Mouse (Mus musculus) liver, embryonic 14.5 days (tissue): Measurements from ENCODE around the gene Sec16a. TPM values are rescaled to one million over a fixed set of nuclear protein-coding genes. Genes with fewer than 3 reads are reported as not detected.
A peak's percentile ranks its signal among the peaks of the same experiment; 100 is the strongest.

Experiments used
- ATAC-seq: fragments of 200-750 bp; cut with Nextera tagmentation; 2 replicates; pipeline ENCODE4 v1.8.0; 2017; ENCODE audit warnings: moderate number of reproducible peaks, mild to moderate bottlenecking, moderate library complexity; ENCODE audit not compliant: insufficient read depth
- DNase-seq, 3 experiments: peaks; one replicate each; pipeline ENCODE4 v3.0.0-alpha.2; 2012 to 2013; ENCODE audit warnings: low read depth in 3 of 3, low spot score in 3 of 3
- H3K27ac ChIP-seq: fragments of 300-500 bp; sonication (generic); 2 replicates; pipeline ENCODE4 v1.5.1; 2014; ENCODE audit warnings: moderate library complexity, mild to moderate bottlenecking, control low read depth, inconsistent platforms
- H3K27me3 ChIP-seq: fragments of 300-500 bp; sonication (generic); 2 replicates; pipeline ENCODE4 v1.6.1; 2014; ENCODE audit warnings: mild to moderate bottlenecking, low read length, moderate library complexity; ENCODE audit not compliant: control insufficient read depth, insufficient read depth
- H3K36me3 ChIP-seq: fragments of 300-500 bp; sonication (generic); replicated peaks from 2 replicates; pipeline ENCODE4 v1.6.1; 2014; ENCODE audit warnings: low read depth; ENCODE audit not compliant: control insufficient read depth, insufficient read depth
- H3K4me1 ChIP-seq, 2 experiments: fragments of 200-500 bp in 1 of 2; fragments of 300-500 bp in 1 of 2; sonication (generic) in 1 of 2; replicated peaks; 2 replicates each; pipeline ENCODE4 v1.6.1; 2012 to 2014; ENCODE audit warnings: antibody characterized with exemption in 1 of 2, inconsistent platforms in 1 of 2, low read length in 1 of 2; ENCODE audit not compliant: control insufficient read depth in 2 of 2, insufficient read depth in 2 of 2
- H3K4me2 ChIP-seq: fragments of 300-500 bp; sonication (generic); 2 replicates; pipeline ENCODE4 v1.6.1; 2014; ENCODE audit warnings: low read depth, mild to moderate bottlenecking, control low read depth, moderate library complexity
- H3K4me3 ChIP-seq, 2 experiments: fragments of 200-500 bp in 1 of 2; fragments of 300-500 bp in 1 of 2; sonication (generic) in 1 of 2; 2 replicates each; pipeline ENCODE4 v1.5.1; 2012 to 2014; ENCODE audit warnings: low read depth in 2 of 2, low read length in 2 of 2, mild to moderate bottlenecking in 2 of 2, control low read depth in 1 of 2, inconsistent platforms in 1 of 2, moderate library complexity in 1 of 2; ENCODE audit not compliant: insufficient read depth in 1 of 2
- H3K9ac ChIP-seq: fragments of 300-500 bp; sonication (generic); replicated peaks from 2 replicates; pipeline ENCODE4 v1.6.1; 2014; ENCODE audit warnings: mild to moderate bottlenecking, control low read depth, moderate library complexity
- H3K9me3 ChIP-seq: fragments of 300-500 bp; sonication (generic); 2 replicates; pipeline ENCODE4 v1.6.1; 2016; ENCODE audit warnings: low read length, mixed read lengths; ENCODE audit not compliant: control insufficient read depth
- CTCF ChIP-seq: IDR thresholded peaks from 2 replicates; pipeline ENCODE4 v1.5.1; 2016; ENCODE audit warnings: antibody characterized with exemption, low read depth, control low read depth
- EP300 ChIP-seq: IDR thresholded peaks from 2 replicates; pipeline ENCODE4 v1.6.1; 2016; ENCODE audit warnings: antibody characterized with exemption, low read depth
- WGBS: fragments of 180-500 bp; shearing (Covaris S2); extraction: QIAGEN DNeasy Blood & Tissue Kit; methylation state at CpG from one replicate; pipeline ENCODE4 v1.1.7; 2014; ENCODE audit not compliant: insufficient replicate concordance; 5-methylcytosine and 5-hydroxymethylcytosine counted together
- polyA plus RNA-seq, 2 experiments: library from polyadenylated mRNA; depleted of rRNA in 1 of 2; stranded (reverse) in 1 of 2; unstranded in 1 of 2; fragments of >200 nt; fragmentation: Nextera tagmentation in 1 of 2; extraction: Ambion mirVana in 1 of 2; gene quantifications; 2 replicates each; pipeline versions ENCODE4 v1.2.1 to v1.2.3; 2012 to 2014

Sec16a gene
- polyA plus RNA-seq (2012; rRNA removed) = 9.4 and 10.5 TPM in 2 replicates
- 9.3 and 10.7 TPM in 2 replicates for polyA plus RNA-seq (2014; fragmentation: Nextera tagmentation; extraction: Ambion mirVana)

DNA sequence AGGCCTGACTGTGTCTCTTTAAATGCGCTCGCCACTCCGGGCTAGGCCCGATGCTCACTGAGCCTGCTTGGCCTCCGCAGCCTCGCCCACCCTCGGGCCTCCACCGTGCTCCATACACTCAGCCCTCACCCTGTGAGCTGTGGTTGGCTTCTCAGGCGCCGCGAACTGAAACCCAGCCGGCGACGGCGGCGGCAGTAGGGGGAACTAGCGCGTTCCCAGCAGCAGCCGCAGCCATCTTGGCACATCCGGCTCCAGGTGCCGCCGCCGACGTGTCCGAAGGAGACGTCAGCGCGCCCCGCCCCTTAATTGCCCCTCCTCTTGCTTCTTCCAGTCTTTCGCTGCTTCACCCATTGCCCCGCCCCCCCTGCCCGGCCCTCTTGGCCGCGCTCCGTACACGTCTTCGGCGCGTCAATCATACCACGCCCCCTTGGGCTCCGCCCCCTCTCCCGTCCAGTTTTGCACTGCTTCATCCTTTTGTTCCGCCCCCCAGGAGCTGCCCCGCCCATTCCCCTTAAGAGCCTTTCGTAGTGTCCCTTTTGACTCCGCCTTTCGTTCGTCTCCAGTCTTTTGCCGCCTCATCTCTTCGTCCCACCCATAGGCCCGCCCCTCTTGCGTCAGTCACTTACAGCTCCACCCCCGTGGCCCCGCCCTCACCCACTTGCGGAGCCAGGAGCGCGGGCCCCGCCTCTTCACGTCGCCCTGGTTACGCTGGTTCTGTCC lies at the start of gene Sec16a:
TSS of gene Sec16a (minus strand) at position 271 of the 720 bp plus-strand sequence.
- ATAC-seq (peak; percentile 91), DNase-seq (peak; percentile 100)
- peaks cover 15 to 16% of the 10 kb centered on the region in 2 experiments for H3K4me1 ChIP-seq
- no peaks in the 10 kb centered on the region for H3K27me3 ChIP-seq
- TF ChIP-seq CTCF (peak; percentile 39; the same call in 1 of the 2 replicates), EP300 (no peak)
- peak within 1 kb of the TSS; percentile 93 for H3K9ac ChIP-seq
- H3K4me3 ChIP-seq = peak within 1 kb of the TSS; percentile 94 to 96
- no peaks in the 10 kb centered on the region for H3K9me3 ChIP-seq
- WGBS = under 1% methylated on average over 60 of the region's 61 CpGs
- H3K36me3 ChIP-seq = peaks cover 6% of the 10 kb centered on the region
- H3K4me2 ChIP-seq = peak within 1 kb of the TSS; percentile 94
- H3K27ac ChIP-seq = peak within 1 kb of the TSS; percentile 70

DNA sequence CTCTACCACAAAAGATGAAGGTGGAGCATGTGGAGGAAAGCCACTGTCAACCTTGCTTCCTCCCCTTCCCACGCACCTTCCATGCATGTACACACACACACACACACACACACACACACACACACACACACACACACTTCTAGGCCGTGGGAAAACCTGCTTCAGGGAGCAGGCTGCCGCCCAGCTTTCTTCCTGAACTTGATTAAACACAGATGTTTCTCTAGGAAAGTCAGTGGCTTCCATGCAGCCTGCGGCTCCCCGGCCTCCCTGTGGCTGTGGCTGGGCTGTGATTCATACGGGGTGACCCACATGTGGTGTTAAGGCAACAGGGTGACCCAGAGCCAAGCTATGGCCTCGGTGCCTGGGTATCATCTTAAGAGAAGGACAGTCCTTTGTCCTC lies 49.4 kb upstream of the Sec16a start:
- Histone ChIP-seq H3K36me3 (no peaks in the 10 kb centered on the region), H3K27ac (no peak overlapping the region), H3K9ac (no peak overlapping the region), H3K4me3 (no peak overlapping the region), H3K9me3 (no peaks in the 10 kb centered on the region), H3K27me3 (no peaks in the 10 kb centered on the region), H3K4me1 (peaks cover 0 to 12% of the 10 kb centered on the region in 2 experiments; a peak in 2 of 4 replicates), H3K4me2 (no peak overlapping the region)
- DNase-seq (no peak), ATAC-seq (no peak)
- 40% methylated on average over 7 of the region's 7 CpGs for WGBS
- TF ChIP-seq CTCF (no peak), EP300 (no peak)

DNA sequence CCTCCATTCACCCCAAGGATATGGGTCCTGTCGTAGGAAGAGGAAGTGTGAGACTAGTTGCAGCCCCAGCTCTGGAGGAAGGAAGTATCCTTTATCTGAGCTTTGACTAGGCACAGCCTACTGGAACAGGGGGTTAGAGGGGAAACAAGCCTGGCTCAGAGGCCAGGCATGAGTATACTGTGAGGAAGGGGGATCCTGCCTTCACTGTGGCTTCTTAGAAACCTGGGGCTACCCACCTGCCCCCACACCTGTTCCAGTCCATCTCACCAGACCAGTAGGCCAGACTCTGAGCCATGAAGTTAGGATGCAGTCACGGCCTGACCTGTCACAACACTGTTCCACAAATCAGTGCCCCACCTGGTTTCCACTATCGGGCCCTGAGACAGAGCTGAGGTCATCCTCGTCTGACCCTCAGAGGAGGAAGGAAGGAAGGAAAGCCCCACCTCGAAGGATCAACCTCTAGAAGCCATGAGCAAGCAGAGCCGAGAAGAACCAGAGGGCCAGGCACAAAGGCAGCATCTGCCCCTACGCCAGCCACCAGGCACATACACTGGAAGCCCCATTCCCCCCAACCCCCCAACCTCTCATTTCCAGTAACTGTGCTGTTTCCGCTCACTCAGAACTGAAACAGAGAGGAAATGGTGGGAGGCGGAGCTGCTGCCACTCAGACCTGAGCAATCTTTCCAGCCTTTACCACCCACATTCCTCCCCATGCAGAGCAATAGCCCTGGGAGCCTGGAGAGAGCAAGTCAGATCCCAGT lies 48.2 kb upstream of the Sec16a start:
- Histone ChIP-seq H3K9ac (no peak overlapping the region), H3K36me3 (no peaks in the 10 kb centered on the region), H3K4me2 (peak overlapping the region; percentile 22), H3K27me3 (no peaks in the 10 kb centered on the region), H3K27ac (no peak overlapping the region), H3K4me1 (peaks cover 0 to 12% of the 10 kb centered on the region in 2 experiments; a peak in 2 of 4 replicates), H3K4me3 (no peak overlapping the region), H3K9me3 (no peaks in the 10 kb centered on the region)
- ATAC-seq (0 out of 2 replicates have a peak, but pooled peaks have one; percentile 7), DNase-seq (no peak)
- 15% methylated on average over 9 of the region's 9 CpGs for WGBS
- TF ChIP-seq CTCF = no peak
- no peak for TF ChIP-seq EP300

GRCm38 (mm10) chr2:26490760-26491301 lies 45.8 kb upstream of the Sec16a start:
- Histone ChIP-seq H3K4me2 (no peak overlapping the region), H3K9ac (no peak overlapping the region), H3K4me3 (no peak overlapping the region), H3K27me3 (no peaks in the 10 kb centered on the region; the same call in 1 of the 2 replicates), H3K9me3 (no peaks in the 10 kb centered on the region), H3K4me1 (peaks cover 0 to 13% of the 10 kb centered on the region in 2 experiments; a peak in 2 of 4 replicates), H3K36me3 (no peaks in the 10 kb centered on the region), H3K27ac (no peak overlapping the region)
- ATAC-seq = no peak
- TF ChIP-seq EP300 (no peak), CTCF (no peak)
- 28% methylated on average over 4 of the region's 4 CpGs for WGBS
- DNase-seq = no peak
